Mouse (Mus musculus): ENCODE measurements around the gene Hist1h1a.
"Not testable (repeated sequence)": the region's sequence is repeated elsewhere in the genome, so short reads cannot be mapped to it uniquely, and the experiment has no call there.

Gene Hist1h1a

DNA sequence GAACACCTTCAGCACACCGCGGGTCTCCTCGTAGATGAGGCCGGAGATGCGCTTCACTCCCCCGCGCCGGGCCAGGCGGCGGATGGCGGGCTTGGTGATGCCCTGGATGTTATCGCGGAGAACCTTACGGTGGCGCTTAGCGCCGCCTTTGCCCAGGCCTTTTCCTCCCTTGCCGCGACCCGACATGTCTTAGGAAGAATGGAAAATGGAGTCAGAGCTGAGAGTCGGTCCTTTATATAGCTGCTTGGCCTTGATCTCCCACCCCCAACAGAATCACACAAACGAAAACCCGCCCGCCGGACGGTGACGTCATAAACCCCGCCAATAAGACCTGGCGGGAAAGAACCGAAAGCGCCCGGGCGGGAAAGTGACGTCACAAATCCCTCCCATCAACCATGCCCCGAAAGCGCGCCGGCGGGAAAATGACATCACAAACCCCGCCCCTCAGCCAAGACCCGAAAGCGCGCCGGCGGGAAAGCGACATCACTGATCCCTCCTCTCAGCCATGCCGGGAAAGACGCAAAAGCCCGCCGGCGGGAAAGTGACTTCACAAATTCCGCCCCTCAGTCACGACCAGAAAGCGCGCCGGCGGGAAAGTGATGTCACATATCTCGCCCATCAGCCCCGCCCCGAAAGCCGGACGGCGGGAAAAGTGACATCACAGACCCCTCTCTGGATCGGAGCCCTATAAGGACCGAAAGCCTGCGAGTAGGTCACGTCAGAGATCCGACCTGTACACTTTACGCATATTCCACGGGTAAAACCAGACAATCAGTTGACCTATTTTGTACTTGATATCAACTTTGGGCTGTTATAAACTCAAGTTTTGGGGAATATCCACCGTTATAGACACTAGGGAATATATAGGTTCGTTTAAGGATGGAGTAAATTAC is 2.2 kb upstream of the Hist1h1a start, which contains the start of gene Hist1h4a:
TSS of gene Hist1h4a (minus strand) at position 259 of the 893 bp plus-strand sequence.
- peak; percentile 99 for DNase-seq

DNA sequence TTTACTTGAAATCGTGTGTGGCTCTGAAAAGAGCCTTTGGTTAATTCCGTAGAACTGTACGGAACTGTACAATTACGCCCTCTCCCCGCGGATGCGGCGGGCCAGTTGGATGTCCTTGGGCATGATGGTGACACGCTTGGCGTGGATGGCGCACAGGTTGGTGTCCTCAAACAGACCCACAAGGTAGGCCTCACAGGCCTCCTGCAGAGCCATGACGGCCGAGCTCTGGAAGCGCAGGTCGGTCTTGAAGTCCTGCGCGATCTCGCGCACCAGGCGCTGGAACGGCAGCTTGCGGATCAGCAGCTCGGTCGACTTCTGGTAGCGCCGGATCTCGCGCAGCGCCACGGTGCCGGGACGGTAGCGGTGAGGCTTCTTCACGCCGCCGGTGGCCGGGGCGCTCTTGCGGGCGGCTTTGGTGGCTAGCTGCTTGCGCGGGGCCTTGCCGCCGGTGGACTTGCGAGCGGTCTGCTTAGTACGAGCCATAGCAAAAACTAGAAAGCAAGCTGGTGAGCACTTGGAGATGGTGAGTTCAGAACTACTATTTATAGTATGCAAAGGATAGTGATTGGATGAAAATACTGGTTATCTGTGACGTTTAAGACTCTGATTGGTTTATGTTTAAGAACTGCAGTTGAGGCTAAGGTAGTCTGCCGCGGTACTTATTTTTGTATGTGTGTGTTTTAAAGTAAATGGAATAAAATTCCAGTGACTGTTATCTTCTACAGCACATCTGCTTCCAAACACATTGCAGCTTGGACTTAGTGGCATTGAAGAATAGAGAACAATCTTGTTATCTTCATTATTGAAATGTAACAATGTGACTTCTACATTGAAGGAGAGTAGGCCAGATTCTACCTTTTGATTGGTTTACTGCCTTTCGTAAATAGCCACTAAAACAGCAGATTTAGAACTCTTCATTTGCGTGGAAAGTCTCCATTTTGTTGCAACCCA is 1.3 kb upstream of the Hist1h1a start, which contains the start of gene Hist1h3a:
TSS of gene Hist1h3a (minus strand) at position 516 of the 951 bp plus-strand sequence.
- peak; percentile 57 for DNase-seq

DNA sequence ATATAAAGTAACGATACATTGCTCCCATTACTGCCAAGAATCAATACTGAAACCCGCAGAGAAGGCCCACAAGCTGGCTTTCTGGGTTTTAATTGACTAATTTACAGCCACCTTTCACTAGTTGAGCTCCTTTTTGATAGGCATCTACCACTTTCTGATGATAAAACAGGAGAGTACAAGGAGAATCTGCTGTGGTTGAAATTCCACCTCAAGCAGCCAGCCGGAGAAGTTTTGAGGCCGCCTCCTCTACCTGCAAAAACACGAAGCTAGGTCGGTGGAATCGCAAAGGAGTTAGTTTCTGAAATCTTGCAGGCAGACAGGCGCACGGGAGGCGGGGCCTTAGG is 252 bp upstream of the Hist1h1a start:
- no peak for DNase-seq

GRCm38 (mm10) chr13:23764324-23765171 is 1.1 kb downstream of the Hist1h1a start:
- no peak for DNase-seq

- DNase-seq: no peak
Measured at GRCm38 (mm10) chr13:23765172-23765513, 1.7 kb downstream of the Hist1h1a start.

- no peak for DNase-seq
Measured at GRCm38 (mm10) chr13:23766772-23767171, 3.3 kb downstream of the Hist1h1a start.

GRCm38 (mm10) chr13:23768834-23769397 is 5.5 kb downstream of the Hist1h1a start:
- DNase-seq: no peak

DNA sequence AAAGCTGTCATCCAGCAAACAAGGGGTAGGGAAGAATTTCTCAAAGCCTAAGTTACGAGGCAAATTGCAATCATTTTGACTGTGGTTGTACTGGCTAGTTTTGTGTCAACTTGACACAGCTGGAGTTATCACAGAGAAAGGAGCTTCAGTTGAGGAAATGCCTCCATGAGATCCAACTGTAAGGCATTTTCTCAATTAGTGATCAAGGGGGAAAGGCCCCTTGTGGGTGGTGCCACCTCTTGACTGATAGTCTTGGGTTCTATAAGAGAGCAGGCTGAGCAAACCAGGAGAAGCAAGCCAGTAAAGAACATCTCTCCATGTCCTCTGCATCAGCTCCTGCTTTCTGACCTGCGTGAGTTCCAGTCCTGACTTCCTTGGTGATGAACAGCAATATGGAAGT is 6.1 kb downstream of the Hist1h1a start, which contains the start of gene Trim38:
TSS of gene Trim38 (plus strand) at position 301 of the 400 bp plus-strand sequence.
- not testable (repeated sequence) for DNase-seq

- peak; percentile 20 for DNase-seq
Measured at GRCm38 (mm10) chr13:23772561-23773313, 9.3 kb downstream of the Hist1h1a start.

DNA sequence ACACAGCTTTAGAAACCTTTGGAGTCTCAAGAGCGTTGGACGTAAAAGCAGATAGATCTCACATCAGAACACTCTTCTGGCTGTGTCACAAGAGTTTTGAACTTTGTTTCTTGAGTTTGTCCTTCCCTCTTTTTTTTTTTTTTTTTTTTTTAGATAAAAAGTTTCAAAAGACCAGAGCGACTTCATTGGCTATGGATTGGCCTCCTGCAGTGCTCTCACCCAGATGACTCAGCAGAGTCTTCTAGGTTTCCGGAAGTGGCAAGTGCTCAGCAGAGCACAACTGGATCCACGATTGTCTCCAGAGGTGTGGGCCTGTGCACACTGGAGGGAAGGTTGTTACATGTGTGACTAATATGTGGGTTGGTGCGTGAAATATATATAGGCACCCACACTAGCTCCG is 14.9 kb downstream of the Hist1h1a start:
- no peak for DNase-seq

DNA sequence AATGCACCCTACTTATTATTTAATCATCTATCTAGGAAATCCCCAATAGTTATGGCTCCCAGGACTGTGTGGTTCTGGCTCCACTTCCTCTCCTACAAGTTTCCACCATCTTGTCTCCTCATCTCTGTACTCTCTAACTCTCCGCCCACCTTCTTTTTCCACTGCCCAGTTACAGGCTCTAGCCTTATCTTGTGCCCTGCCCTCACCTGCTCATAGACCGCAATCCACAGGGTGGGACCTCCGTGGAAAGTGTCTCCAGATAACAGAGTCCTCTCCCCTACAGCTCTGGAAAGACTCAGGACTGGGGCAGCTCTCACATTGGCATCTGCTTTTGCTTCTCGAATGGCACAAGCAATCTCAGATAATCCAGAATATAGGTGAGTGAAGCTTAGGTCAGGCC is 15.6 kb downstream of the Hist1h1a start:
- DNase-seq: no peak

DNA sequence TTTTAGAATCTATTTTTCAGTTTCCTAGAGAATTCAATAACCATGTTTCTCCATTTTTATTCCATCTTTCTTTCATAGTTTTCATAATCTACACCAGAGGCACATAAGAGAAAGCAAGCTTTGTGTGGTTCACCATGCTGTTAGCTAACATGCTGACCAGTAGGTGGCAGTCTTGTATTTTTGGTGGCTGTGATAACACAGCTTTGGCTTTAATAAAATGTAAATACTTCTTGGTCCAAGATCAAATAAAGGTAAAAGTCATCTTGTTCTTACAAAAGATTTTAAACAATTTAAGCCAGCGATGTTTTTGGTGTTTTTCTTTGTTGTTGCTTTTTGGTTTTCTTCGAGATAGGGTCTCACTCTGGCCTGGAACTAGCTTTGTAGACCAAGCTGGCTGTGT is 29.1 kb downstream of the Hist1h1a start:
- DNase-seq: peak; percentile 67

GRCm38 (mm10) chr13:23799405-23799804 is 35.9 kb downstream of the Hist1h1a start:
- DNase-seq: no peak

- DNase-seq: no peak
Measured at GRCm38 (mm10) chr13:23804532-23804931, 41.1 kb downstream of the Hist1h1a start.

GRCm38 (mm10) chr13:23806422-23807052 is 43.1 kb downstream of the Hist1h1a start, which contains the start of gene Slc17a2:
TSS of gene Slc17a2 (plus strand) at chr13:23806993.
- no peak for DNase-seq

All from lung, postnatal 14 days (tissue).